Mouse (Mus musculus): Measurements from ENCODE around the gene Fads6. TPM values are rescaled to one million over a fixed set of nuclear protein-coding genes. Genes with fewer than 3 reads are reported as not detected.
A peak's percentile ranks its signal among the peaks of the same experiment; 100 is the strongest.

Fads6 gene
- total RNA-seq (2014; fragmentation: Nextera tagmentation) (1.2 and 1.3 TPM in 2 replicates), total RNA-seq (2017) (1.4 and 2.9 TPM in 2 replicates)

- ATAC-seq (replicated peaks; ENCODE audit: poor library complexity, severe bottlenecking) = peak; percentile 81
Observed at GRCm38 (mm10) chr11:115297214-115297826, at the start of gene Fads6. Gene Fads6, minus strand, starts transcription at chr11:115297663.

GRCm38 (mm10) chr11:115345515-115345914 is 48.1 kb upstream of the Fads6 start:
- ATAC-seq (replicated peaks; ENCODE audit: poor library complexity, severe bottlenecking) = no peak

- peak; percentile 87 for ATAC-seq (replicated peaks; ENCODE audit: poor library complexity, severe bottlenecking)
Observed at GRCm38 (mm10) chr11:115344967-115345366, 47.5 kb upstream of the Fads6 start.

GRCm38 (mm10) chr11:115341866-115342265 is 44.4 kb upstream of the Fads6 start:
- no peak for ATAC-seq (replicated peaks; ENCODE audit: poor library complexity, severe bottlenecking)

DNA sequence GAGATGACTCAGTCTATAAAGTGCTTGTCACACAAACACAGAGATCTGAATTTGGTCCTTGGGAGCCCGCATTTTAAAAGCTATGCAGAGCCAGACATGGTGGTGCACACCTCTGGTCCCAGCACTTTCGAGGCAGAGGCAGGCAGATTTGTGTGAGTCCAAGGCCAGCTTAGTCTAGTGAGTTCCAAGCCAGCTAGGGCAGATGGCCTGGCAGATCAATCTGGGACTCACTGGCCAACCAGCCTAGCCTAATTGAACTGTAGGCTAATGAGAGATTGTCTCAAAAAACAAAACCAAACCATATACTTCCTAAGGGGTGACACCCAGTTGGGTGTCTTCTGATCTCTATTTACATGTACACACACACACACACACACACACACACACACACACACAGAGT is 43.8 kb upstream of the Fads6 start:
- no peak for ATAC-seq (replicated peaks; ENCODE audit: poor library complexity, severe bottlenecking)

DNA sequence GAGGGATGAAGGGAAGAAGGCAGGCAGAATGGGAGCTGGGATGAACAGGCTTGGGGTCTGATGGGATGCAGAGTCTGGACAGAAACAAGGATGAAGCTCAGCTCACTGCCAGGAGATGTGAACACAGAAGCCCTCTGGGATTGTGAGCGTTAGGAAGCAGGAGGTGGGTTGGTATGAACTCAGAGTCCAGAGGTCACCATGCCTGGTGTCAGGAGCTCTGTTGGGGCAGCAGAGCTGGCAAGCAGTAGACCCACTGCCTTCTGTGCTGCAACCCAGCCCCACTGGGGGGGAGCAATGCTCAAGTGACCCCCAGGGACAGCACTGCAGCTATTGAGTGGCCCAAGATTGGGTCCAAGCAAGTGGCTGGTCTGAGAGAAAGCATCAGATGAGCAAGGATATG is 40.4 kb upstream of the Fads6 start:
- ATAC-seq (replicated peaks; ENCODE audit: poor library complexity, severe bottlenecking) = no peak

- no peak; the same call in 1 of the 2 replicates for ATAC-seq (replicated peaks; ENCODE audit: poor library complexity, severe bottlenecking)
Observed at GRCm38 (mm10) chr11:115337350-115337749, 39.9 kb upstream of the Fads6 start.

- peak; percentile 40; the same call in 1 of the 2 replicates for ATAC-seq (replicated peaks; ENCODE audit: poor library complexity, severe bottlenecking)
Observed at GRCm38 (mm10) chr11:115336115-115336514, 38.7 kb upstream of the Fads6 start.

DNA sequence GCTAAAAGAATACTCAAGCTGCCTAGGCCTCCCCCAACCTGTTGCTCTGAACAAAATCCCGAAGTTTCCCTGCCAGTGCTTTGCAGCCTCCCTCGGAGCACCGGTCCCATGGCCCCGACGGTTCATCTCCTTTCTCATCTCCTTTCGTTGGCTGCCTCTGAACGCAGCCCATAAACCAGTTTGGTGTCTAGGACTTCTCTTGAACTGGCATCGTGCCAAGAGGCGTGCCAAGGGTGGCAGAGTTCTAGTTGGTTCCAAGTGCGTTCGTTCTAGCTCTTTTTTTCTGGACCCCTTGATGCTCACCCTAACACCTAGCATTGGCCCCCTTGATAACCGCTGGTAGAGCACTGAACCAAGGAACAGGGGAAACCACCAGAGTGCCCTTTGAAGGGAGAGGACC is 37.8 kb upstream of the Fads6 start:
- ATAC-seq (replicated peaks; ENCODE audit: poor library complexity, severe bottlenecking) = no peak

- no peak for ATAC-seq (replicated peaks; ENCODE audit: poor library complexity, severe bottlenecking)
Observed at GRCm38 (mm10) chr11:115334531-115334930, 37.1 kb upstream of the Fads6 start, which contains the start of gene Otop3. Gene Otop3, plus strand, starts transcription at chr11:115334731.

DNA sequence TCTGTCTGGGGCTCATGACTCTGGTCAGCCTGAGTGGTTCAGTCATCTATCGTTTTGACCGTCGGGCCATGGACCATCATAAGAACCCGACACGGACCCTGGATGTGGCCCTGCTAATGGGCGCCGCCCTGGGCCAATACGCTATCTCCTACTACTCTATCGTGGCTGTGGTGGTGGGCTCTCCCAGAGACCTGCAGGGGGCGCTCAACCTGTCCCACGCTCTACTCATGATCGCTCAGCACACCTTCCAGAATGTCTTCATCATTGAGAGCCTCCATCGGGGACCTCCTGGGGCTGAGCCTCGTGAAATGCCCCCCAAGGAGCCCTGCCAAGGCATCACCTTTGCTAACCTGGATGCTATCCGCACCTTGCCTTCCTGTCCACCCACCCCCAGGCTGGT is 31.9 kb upstream of the Fads6 start:
- no peak for ATAC-seq (replicated peaks; ENCODE audit: poor library complexity, severe bottlenecking)

- ATAC-seq (replicated peaks; ENCODE audit: poor library complexity, severe bottlenecking) = no peak
Observed at GRCm38 (mm10) chr11:115326730-115327129, 29.3 kb upstream of the Fads6 start.

GRCm38 (mm10) chr11:115323354-115323753 is 25.9 kb upstream of the Fads6 start:
- no peak for ATAC-seq (replicated peaks; ENCODE audit: poor library complexity, severe bottlenecking)

- ATAC-seq (replicated peaks; ENCODE audit: poor library complexity, severe bottlenecking) = peak; percentile 63
Observed at GRCm38 (mm10) chr11:115321906-115322693, 24.6 kb upstream of the Fads6 start, which contains the start of gene Ush1g. Gene Ush1g, minus strand, starts transcription at chr11:115322041.

DNA sequence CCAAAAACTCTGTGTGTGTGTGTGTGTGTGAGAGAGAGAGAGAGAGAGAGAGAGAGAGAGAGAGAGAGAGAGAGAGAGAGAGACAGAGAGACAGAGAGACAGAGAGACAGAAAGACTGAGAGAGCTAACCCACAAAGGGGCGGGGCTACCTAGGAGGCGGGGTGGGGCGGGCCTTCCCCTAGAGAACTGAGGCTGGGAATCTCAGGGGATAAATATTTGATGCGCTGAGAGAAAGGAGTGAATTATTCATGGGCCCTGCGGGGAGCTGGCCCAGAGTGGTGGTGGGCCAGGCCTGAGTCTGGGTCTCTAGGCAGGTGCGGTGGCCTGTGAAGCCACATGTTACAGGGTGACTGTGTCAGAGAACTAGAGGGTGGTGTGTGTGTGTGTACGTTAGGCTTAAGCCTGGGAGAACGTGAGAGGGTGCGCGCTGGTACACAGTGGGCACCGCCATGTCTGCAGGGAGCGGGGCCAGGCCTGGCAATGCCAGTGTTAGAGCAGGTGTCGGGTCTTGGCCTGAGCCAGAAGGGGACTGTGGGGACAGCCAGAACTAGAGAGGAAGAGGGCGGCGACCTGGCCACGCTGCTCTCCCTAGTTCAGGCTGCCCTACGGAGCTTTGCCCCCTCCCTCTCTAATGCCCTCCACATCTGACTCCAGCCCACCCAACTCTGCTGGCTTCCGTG is 22.4 kb upstream of the Fads6 start:
- no peak for ATAC-seq (replicated peaks; ENCODE audit: poor library complexity, severe bottlenecking)

DNA sequence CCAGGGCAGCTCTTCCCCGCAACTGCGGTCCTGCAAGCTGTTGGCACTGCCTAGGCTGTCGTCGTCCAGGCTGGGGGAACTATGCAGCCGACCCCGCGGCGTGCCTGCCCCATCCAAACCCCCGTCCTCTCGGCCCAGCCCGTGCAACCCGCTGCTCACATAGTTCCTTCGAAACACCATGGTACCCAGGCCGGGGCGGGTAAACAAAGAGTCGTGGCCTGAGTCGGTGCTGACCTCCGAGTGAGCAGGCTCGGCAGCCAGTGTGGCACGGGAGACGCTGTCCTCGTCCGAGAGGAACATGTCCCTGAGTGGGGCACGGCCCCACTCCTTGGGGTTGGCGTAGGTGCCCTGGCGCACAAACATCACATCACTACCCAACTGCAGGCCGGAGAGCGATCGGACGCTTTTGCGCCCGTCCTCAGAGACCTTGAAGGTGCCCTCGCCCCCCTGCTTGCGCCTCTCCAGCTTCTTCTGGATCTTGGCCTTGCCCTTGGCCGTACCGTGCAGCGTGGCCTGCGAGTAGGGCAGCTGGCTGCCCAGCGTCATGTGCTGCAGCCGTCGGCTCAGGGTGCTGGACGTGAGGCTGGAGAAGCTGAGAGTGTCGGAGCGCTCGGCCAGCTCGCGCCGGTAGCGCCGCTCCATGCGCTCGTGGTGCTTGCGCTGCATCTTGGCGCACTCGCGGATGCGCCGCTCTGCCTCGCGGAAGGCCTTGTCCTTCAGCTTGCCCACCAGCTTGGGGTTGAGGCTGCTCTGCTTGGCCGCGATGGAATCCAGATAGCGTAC is 21.0 kb upstream of the Fads6 start:
- ATAC-seq (replicated peaks; ENCODE audit: poor library complexity, severe bottlenecking) = no peak

DNA sequence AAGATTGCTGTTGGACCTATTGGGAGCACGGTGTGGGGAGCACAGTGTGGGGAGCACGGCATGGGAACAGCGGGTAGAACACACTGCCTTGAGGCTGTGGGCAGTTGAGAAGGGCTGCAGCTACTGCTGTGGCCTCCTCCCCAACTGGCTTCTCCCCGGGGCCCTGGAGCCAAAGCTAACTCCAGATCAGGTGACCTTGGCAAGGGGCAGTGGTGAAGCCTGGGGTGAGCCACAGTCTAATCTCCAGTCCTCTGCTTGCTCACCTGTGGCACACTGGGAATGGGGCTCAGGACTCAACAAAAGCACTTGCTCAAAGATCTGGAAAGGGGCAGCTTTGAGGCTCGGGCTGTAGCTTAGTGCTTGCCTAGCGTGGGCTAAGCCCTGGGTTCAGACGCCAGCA is 19.7 kb upstream of the Fads6 start:
- ATAC-seq (replicated peaks; ENCODE audit: poor library complexity, severe bottlenecking) = no peak

- peak; percentile 33; the same call in 1 of the 2 replicates for ATAC-seq (replicated peaks; ENCODE audit: poor library complexity, severe bottlenecking)
Observed at GRCm38 (mm10) chr11:115314249-115314648, 16.8 kb upstream of the Fads6 start.

DNA sequence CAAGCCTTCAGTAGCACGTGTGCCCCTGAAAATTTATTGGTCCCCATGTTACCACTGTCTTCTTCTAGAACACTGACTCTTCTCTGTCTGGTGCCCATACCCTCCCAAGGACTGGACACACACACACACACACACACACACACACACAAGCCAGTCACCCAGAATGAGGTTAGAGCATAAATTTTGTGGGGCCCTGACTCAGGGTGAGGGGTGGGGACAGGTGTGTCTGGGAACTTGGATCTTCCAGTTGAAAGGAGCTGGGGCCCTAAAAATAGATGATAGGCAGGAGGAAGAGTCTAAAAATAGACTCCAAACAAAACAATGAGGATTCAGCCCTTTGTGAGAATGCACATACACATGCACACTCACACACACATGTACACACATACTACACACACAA is 11.3 kb upstream of the Fads6 start:
- ATAC-seq (replicated peaks; ENCODE audit: poor library complexity, severe bottlenecking) = no peak

GRCm38 (mm10) chr11:115306863-115307262 is 9.4 kb upstream of the Fads6 start, which contains the start of gene Otop2:
Gene Otop2, plus strand, starts transcription at chr11:115307163.
- ATAC-seq (replicated peaks; ENCODE audit: poor library complexity, severe bottlenecking) = no peak
